Comparison of ENCODE assay signal across 9 mouse cellular contexts in genomic region chr17:83564119-83564820, GRCm38 (mm10). TPM values are rescaled to one million over a fixed set of nuclear protein-coding genes. Genes with fewer than 3 reads are reported as not detected.
DNase-seq lines count a peak whose midpoint lies in the region; ATAC-seq and TF ChIP-seq lines count a peak whose summit lies in the region.
"Had no signal": no experiment of that assay in that cellular context is flagged by ENCODE, and none has a peak within 500 bp of the region (broad histone marks: within the 10 kb centered on the region; RNA-seq: fewer than 3 reads in every experiment).

No protein-coding gene starts in this region.

- H3K4me3 ChIP-seq in kidney, adult 2 months (ENCODE audit: insufficient read depth, low read depth, low read length): peak overlapping the region; percentile 22; the same call in 1 of the 2 replicates
- no peak overlapping the region for H3K4me3 ChIP-seq in forebrain, embryonic 15.5 days

- H3K4me2 ChIP-seq in forebrain, embryonic 15.5 days (replicated peaks): no peak overlapping the region

- no peak for TF ChIP-seq POLR2A in kidney, adult 2 months (IDR thresholded peaks at IDR 0.05; ENCODE audit: low read depth, low read length)

- H3K4me1 ChIP-seq in kidney, adult 2 months (ENCODE audit: control insufficient read depth, insufficient read depth, low read length): no peaks in the 10 kb centered on the region
- peaks cover 15% of the 10 kb centered on the region; the same call in 1 of the 2 replicates for H3K4me1 ChIP-seq in forebrain, embryonic 15.5 days

- no peak overlapping the region for H3K9ac ChIP-seq in forebrain, embryonic 15.5 days (replicated peaks)

- 61% methylated on average over 12 of the region's 12 CpGs for WGBS in kidney, adult 2 months
- 66% methylated on average over 12 of the region's 12 CpGs for WGBS in forebrain, embryonic 15.5 days

- H3K27ac ChIP-seq in kidney, adult 2 months (ENCODE audit: insufficient read depth, low read depth, low read length): no peak overlapping the region
- H3K27ac ChIP-seq in forebrain, embryonic 15.5 days (replicated peaks): no peak overlapping the region
- H3K27ac ChIP-seq: hindbrain, postnatal 0 days had no signal

- DNase-seq in kidney, adult 2 months: no peak
- no peak for DNase-seq in kidney, postnatal 36 days
- DNase-seq in ES-CJ7 (ENCODE audit: low read depth, low spot score) (peak; percentile 38), R1 (ENCODE audit: low read depth, low spot score) (peak; percentile 40)
- no peak for DNase-seq in frontal cortex, postnatal 10 days (ENCODE audit: low spot score in 2 of 2)
- no peak for DNase-seq in kidney, adult 9 months

- H3K36me3 ChIP-seq in kidney, adult 2 months (ENCODE audit: control insufficient read depth, insufficient read depth, low read length): no peaks in the 10 kb centered on the region
- no peaks in the 10 kb centered on the region for H3K36me3 ChIP-seq in forebrain, embryonic 15.5 days

- ATAC-seq in granulocyte monocyte progenitor cell, adult 5-6 weeks (replicated peaks; ENCODE audit: poor library complexity, severe bottlenecking): 0 out of 2 replicates have a peak, but pooled peaks have one; percentile 6
- ATAC-seq in forebrain, embryonic 15.5 days (replicated peaks): no peak

- no peak for TF ChIP-seq CTCF in kidney, adult 2 months (conservative IDR thresholded peaks at IDR 0.05; ENCODE audit: insufficient read depth, insufficient read length, low read depth, low read length)

- H3K27me3 ChIP-seq in kidney, adult 2 months (replicated peaks; ENCODE audit: control insufficient read depth, insufficient read depth, low read length): no peaks in the 10 kb centered on the region
- H3K27me3 ChIP-seq in forebrain, embryonic 15.5 days: no peaks in the 10 kb centered on the region

- no peaks in the 10 kb centered on the region for H3K9me3 ChIP-seq in forebrain, embryonic 15.5 days

RNA-seq across cellular contexts. Expression of gene Cox7a2l, which starts 47.1 kb away (rescaled TPM):
- 165 and 201 TPM in 2 replicates for polyA plus RNA-seq in kidney, adult 2 months (2012; rRNA removed)
- total RNA-seq in granulocyte monocyte progenitor cell, adult 5-6 weeks (2014; fragmentation: Nextera tagmentation): 206 and 241 TPM in 2 replicates
- total RNA-seq in granulocyte monocyte progenitor cell, adult 5-6 weeks (2017): 194 and 229 TPM in 2 replicates
- 180 TPM in 2 replicates for polyA plus RNA-seq in forebrain, embryonic 15.5 days (2015; fragmentation: Nextera tagmentation; extraction: Ambion mirVana)

Comparison
In these comparisons a context has a peak if more than half of its experiments do, and no peak if none do; other contexts are left out.
1. DNase-seq: peak in ES-CJ7 (single experiment) and R1 (single experiment); none in kidney, adult 2 months (single experiment), kidney, postnatal 36 days (0 of 2), frontal cortex, postnatal 10 days (0 of 2) and kidney, adult 9 months (single experiment).